Mouse (Mus musculus): ENCODE data around the gene Lgals9.

Lgals9 gene

DNA sequence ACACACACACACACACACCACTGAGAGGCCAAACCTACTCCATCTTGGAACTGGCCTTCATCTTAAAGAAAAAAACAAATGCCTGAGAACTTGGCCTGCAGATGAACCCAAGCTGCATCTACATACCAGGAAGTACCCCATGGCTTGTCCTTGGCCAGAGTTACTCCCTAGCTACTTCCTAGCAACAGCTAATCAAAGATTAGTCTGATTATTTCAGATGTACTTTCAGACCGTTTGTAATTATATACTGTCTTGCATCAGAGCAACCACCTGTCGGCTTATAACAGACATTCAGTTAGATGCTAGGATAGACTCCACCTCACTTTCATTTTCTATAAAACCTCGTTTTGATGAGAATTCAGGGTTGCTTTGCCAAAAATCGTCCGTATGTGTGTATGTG, 21.7 kb upstream of the Lgals9 start:
- no peak for DNase-seq

DNA sequence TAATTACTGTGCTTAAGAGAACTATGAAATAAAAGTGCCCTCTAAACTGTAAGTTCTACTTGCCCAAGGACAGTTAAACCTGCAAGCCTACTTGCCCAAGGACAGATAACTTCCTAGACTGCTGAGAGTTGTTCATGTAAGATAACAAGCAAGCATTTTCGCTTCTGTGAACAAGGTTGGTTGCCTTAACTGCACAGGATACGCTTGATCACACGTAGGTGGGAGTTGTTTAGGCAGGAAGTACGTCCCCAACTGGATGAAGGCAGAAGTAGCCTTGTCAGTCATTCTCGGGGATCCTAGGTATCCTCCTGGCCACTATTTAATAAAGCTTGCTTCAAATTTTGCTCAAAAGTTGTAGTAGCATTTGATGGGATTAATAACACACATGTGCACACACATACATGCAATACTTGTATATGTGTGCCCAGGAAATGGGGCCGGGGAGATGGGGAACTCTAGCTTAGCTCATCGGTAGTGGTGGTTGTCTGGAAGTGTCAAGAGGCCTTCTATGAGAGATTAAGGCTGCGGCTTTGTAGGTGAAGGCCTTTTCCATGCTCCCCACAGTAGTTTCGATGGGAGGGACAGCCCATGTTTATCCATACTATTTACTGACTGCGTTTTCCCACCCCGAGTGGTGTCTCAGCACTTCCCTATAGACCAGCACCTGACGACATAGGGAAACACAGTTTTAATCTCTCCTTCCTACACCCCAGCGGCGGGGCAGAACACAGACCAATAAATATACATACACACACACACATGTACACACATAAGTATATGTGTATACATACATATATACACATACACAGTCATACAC, 21.0 kb upstream of the Lgals9 start:
- peak; percentile 31 for DNase-seq

DNA sequence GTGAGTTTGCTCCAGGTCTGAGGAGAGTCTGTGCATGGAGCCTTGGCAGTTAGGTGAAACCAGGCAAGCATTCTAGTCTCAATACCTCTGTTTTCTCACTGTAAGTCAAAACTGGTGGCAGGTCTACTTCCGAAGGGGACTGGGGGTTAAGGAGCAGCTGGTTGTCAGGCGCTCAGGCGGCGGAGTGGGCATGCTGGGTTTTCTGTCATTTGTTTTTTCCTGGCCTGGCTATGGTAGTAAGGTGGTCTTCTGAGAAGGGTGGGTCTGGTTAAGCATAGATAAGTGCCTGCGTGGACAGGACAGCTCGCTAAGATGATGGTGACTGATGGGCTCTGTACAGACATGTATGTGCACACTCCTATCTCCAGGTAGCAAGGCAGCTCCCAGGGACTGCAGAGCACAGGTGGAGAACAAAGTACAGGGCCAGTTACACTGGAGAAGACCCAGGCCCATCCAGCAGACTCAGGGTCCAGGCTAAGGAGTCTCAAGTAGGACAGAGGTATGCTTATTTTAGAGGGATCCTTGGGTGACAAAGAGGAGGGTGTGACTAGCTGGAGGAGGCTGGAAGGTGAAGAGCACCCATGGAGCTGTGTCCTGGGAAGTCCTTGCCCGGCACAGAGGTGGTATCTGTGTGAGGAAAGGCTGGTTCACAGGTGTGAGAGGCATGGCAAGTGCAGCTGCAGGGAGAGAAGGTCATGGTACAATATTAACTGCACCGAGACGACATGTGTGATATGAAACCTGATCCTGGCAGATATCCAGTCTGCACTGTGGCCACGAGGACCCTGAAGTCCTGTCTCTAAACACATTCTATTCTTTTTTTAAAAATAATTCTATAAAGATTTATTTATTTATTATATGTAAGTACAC, 19.3 kb upstream of the Lgals9 start:
- peak; percentile 63 for DNase-seq

DNA sequence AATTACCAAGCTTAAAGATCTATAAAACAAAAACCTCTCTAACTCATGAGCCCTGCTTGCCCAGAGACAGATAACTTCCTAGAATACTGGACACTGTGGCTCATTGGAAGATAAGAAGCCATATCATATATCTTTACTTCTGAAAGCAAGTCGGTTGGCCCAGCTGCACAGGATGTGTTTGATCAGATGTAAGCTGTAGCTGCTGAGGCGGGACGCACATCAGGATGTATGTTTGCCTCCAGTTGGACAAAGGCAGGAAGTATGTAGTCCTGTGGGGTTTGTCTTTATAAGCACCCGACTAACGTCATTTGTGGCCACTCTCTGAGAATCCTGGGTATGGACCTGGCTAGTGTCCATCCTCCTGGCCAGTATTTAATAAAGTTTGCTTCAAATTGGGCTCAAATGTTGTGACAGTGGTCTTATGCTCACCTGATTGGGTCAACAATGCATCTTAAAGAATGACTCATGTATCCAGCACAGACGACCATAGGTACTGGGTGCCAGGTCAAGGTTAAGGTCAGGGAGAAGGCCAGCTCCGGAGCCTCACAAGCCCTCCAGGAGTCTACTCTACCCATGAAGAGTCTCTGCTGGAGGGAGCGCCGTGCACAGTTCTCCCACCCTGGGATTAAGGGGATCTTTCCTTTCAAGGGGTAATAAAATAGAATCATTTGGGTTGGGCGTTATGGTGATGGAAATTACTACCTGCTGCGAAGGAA, 18.5 kb upstream of the Lgals9 start:
- peak; percentile 70 for DNase-seq

DNA sequence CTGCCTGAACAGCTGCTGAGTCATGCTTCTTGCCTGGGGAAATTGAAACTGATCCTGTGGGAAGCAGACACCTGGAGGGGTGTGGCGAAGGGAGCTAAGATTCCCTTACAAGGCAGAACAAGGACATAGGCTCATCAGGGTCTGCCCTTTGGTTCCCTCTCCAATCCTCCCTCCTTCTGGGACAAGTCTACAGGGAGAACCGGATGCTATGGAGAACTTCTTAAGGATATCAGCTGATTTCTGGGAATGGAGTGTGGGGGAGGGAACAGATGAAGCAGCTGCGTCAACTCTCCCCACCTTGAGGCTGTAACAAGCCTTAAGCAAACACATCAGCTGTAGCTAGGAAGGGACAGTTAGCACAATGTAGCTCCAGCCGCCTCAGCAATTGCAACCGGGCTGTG, 17.8 kb upstream of the Lgals9 start:
- peak; percentile 50 for DNase-seq

DNA sequence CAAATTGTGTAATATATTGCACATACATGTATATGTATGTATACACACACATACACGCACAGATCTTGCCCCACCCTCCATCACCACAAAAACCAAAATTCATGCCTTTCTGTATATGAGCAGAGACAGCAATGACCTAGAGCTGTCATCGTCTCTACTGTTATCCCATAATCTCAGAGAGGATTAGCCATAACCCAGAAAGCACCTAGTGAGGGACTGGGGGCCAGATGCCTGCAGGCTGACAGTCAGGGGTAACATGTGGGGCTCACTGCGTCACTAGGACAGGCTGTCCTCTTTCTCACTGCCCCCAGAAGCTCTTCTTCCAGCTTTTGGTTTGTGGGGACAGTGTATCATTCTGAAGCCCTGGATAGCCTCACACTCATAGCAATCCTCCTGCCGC, 17.1 kb upstream of the Lgals9 start:
- peak; percentile 30 for DNase-seq

- peak; percentile 15 for DNase-seq
These were observed 14.4 kb upstream of the Lgals9 start for GRCm38 (mm10) chr11:78999118-78999517.

GRCm38 (mm10) chr11:78990875-78991543, 6.3 kb upstream of the Lgals9 start:
- DNase-seq = peak; percentile 1

GRCm38 (mm10) chr11:78990096-78990495, 5.3 kb upstream of the Lgals9 start:
- DNase-seq = peak; percentile 1

GRCm38 (mm10) chr11:78989206-78989605, 4.5 kb upstream of the Lgals9 start:
- peak; percentile 7 for DNase-seq

- DNase-seq = peak; percentile 5
These were observed 1.7 kb upstream of the Lgals9 start for GRCm38 (mm10) chr11:78986311-78987002.

DNA sequence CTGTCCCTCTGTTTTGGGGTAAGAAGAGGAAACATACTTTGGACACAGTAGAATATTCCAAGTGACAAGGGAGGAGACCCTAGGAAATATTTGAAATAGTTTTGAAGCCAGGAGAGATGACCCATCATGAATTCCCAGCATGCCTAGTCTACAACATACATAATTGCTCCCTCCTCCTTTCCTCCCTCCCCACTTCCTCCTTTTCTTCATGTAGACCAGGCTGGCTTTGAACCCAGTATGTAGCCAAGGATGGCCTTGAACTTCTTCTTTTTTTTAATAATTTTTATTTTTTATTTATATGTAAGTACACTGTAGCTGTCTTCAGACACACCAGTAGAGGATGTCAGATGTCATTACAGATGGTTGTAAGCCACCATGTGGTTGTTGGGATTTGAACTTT, 759 bp upstream of the Lgals9 start:
- peak; percentile 3 for DNase-seq

DNA sequence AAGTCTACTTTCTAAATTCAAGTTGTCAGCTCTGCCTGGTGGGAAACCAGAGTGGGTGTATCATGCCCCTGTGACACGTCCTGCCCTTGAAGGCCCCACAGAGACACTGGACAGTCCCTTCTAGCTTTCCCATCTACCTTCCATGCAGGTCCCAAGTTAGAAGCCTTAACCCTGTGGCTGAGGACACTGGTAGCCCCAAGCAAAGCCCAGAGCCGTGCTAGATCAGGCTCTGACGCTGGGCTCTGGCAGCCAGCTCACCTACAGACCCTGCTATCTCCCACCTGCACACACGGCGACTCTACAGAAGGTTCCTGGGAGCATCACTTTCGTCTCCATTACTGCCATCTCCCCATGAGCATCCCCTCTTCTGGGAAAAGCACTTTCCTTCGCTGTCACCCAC, 1.2 kb downstream of the Lgals9 start:
- DNase-seq = peak; percentile 48

GRCm38 (mm10) chr11:78982513-78983291, 2.0 kb downstream of the Lgals9 start:
- DNase-seq = peak; percentile 47

DNA sequence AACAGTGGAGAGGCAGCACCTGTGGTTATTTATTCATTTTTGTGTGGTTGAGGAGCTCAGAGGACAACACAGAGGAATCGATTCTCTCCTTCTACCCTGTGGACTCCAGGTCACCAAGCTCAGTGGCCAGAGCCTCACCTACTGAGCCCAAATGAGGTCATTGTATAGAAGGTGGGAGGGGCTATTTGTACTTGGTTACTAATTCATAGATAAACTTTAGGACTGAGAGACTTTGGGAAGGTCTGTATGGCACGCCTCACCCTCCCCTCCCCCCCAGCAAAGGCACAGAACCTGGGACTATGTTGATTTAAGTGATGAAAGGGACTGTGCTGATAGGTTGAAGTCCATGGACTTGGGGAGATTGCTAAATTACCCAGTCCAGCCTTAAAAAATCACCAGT, 2.7 kb downstream of the Lgals9 start:
- DNase-seq = peak; percentile 10

- DNase-seq = peak; percentile 6
These were observed 4.6 kb downstream of the Lgals9 start for GRCm38 (mm10) chr11:78980083-78980634.

DNA sequence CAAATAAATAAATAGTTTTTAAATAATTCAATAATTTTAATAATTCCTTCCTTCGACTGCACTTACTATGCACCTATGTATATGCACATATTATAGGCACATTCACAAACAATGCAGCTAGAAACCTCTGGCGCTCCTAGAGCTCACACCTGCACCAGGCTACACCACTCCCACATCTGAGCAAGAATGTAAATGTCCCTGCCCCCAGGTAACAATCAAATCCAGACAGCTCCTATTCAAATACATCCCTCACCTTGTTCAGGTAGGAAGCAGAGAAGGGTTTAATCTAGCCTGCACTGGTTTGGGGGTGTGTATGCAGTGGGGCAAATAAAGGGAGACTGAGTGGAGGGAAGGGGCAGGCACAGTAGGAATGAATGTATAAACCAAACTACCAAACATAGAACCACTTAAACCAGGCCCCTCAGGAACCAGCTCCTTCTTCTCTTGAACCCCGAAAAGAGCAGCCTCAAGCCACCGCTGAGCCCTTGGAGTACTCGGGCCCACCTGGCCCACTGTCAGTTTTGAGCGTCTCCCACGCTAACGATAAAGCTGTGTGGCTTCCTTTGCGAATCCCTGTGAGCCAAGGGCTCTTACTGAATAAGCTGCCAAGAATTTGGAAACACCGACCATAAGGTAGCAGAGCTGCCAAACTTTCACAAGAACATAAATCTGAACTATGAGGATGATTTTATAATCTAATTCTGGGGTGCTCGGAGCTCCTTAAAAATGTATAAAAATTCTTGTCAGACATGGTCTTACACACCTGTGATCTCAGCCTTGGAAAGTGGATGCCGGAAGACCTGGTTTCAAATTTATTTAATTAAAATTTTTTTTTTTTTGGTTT, 6.3 kb downstream of the Lgals9 start:
- DNase-seq = peak; percentile 17

GRCm38 (mm10) chr11:78976731-78977510, 7.8 kb downstream of the Lgals9 start:
- no peak for DNase-seq

Data from thymus, postnatal 4 days (tissue).